Mouse (Mus musculus) spleen, postnatal 14 days (tissue): ENCODE data around the gene Ino80b.

Experiments
- DNase-seq, 2 experiments: peaks; one replicate each; pipeline ENCODE4 v3.0.0; 2021 to 2022; ENCODE audit warnings: low spot score in 2 of 2

Ino80b gene

DNA sequence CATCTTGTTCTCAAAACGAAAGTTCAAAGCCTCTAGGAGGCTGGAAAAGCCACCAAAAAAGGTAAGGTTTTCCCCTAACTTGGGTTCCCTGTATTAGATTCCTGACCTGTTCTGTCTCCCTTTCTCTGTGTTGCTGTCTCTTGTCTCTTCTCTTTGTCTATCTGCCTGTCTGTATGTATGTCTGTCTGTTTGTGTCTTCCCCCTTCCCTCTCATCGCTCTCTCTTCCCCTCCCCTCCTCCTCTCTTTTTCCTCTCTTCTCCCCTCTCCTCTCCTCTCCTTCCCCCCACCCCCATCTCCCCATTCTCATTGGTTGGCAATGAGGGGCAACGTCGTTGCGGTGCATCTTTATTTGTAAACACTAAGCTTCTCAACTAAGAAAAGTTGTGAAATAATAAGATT lies at the start of gene Ino80b:
TSS of gene Ino80b (minus strand) at position 101 of the 400 bp plus-strand sequence.
- DNase-seq = no peak

DNA sequence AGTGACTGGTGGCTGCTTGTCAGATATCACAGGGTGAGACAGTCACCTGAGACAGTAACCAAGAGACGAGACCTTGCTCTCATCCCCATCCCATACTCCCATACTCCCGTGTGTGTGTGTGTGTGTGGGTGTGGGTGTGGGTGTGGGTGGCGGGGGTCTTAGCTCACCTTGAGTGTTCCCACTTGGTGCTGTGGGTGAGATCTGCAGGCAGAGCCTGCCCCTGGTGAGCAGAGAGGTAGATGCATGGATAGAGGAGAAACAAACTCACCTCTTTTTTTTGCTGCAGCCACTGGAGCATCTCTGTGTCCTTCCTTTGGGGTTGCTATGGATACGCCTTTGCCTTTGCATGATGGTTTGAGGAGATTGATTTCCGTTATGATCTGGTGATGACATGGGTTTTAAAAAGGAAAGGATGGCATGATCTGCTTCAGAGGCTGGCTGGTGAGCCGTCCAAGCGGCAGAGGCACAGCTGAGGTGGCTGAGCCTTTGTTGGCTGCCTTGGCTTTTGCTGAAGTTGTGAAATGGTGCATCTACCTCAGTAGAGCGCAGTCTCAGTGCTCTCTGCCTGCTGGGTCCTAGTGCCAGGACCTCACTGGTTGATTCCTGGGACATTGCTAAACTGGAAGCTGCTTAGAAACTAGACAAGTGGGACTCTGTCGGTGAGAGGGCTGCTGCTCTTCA lies 47.1 kb upstream of the Ino80b start:
- DNase-seq = no peak

DNA sequence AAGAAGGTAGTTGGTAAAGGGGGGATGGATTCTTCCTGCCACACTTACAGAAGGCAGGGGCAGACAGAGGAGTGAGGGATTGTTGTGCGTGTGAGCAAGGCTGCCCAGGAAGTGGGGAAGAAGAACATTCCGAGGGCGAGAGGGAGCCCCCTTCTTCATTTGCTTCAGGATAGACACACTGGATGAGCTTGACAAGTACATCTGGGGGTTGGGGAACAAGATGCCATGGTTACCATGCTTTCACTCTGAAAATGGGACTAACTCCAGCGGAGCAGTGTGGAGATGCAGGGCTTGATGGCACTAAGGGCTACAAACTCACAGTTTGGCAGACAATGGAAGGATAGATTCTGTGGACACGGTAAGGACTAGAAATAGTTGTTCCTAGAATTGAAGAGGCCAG lies 45.8 kb upstream of the Ino80b start:
- DNase-seq = no peak

DNA sequence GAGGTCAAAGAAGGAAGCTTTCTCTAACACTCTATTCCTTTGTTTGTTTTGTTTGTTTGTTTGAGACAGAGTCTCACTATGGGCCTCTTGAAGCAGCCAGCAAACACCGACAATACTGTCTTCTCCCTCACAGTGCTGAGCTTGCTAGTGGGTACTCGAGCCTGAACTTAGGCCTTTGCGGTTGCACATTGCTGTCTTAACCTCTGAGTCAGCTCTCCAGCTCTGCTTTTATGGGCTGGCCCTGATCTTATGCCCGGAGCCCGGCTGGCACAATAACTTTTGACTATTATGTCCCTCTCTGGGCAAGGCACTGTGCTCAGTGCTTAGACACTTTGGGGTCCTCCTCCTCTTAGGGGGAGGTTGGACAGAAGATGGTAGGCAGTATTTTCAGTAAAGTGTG lies 44.6 kb upstream of the Ino80b start:
- DNase-seq = no peak

DNA sequence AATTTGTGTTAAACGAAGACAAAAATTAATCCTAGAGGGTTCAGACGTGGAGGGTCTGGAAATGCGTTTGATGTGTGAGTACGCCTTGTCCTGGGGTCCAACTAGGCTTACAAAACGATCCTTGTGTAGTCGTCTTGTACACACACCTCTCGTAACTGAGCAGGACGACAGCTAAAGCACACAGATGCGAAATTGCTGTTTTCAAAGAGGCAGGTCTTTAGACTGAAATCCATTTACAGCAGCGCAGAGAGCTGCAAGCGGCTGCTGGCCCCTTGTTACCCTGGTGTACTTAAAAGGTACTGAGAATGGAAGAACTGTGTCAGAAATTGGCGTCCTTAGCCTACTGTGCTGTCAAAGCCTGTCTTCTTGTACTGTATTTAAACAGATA lies 41.0 kb upstream of the Ino80b start:
- DNase-seq = no peak

DNA sequence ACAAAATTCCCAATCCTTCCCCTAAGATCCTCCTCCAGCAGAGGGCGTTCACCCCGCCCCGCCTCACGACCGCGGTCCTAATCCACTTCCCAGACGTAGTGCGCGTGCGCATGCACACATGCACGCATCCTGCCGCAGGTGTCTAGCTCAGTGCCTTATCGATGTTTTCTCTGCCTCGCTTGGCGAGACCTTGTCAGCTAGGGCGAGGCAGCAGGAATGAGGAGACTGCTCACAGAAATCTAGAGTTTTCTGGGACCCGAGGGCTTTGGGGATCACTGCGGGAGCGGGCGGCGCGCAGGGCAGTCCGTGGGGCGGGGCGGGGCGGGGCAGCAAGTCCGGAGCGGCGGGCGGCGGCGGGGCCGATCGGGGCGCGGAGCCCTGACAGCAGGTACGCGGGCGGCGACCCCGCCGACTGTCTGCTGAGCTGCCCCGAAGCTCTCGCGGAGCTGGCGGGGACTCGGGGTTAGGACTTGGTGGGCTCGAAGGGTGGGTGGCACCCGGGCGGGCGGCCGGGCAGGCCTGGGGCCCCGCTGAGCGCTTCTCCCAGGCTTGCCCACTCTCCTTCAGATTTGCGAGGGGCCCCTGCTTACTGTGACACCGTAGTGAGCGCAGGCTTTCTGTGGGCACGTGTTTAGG lies 40.5 kb upstream of the Ino80b start, which contains the start of gene Dctn1:
TSS of gene Dctn1 (plus strand) at position 314 of the 636 bp plus-strand sequence.
- DNase-seq = peak; percentile 88 to 91

DNA sequence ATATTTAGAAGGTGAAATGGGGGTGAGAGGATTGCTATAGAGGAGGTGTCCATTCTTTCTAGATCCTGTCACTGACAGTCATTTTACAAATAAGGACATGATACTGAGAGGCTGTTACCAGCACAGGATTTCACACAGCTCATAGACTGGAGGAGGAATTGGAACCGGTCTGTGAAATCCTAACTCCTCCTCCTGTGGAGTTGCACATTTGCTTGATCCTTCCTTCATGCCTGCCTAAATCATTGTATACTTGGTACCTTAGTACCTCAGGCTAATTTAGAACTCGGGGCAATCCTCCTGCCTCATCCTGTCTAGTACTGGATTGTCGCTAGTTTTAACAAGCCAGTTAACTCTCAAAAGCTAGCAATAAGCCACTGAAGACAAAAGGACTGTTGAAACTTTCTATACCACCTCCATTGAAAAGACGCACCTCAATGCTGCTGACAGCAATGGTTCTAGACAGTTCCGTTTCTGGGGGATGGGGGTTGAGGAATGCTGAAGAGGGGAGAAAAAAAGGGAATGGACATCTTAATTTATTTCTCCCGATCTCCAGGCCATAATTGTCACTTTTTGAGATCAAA lies 39.9 kb upstream of the Ino80b start:
- DNase-seq = no peak

DNA sequence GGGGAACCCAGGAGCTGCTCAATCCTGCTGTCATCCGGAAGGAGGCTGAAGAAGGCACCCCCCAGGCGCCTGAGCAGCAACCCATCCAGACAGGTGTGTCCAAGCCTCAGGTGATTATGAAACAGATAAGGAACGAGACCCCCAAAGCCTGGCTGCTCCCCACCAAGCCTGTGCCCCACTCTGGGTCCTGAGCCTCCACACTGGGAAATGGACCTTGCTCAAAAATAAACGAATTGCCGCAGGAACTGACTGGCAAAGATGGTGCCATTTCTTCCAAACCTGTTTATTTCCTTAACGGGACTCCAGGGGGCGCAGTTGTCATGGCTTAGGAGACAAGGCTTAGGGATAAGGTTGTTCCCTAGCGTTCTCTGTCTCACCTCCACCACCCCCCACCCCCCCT lies 37.5 kb upstream of the Ino80b start:
- peak in 1 of 2 experiments; percentile 38 for DNase-seq

DNA sequence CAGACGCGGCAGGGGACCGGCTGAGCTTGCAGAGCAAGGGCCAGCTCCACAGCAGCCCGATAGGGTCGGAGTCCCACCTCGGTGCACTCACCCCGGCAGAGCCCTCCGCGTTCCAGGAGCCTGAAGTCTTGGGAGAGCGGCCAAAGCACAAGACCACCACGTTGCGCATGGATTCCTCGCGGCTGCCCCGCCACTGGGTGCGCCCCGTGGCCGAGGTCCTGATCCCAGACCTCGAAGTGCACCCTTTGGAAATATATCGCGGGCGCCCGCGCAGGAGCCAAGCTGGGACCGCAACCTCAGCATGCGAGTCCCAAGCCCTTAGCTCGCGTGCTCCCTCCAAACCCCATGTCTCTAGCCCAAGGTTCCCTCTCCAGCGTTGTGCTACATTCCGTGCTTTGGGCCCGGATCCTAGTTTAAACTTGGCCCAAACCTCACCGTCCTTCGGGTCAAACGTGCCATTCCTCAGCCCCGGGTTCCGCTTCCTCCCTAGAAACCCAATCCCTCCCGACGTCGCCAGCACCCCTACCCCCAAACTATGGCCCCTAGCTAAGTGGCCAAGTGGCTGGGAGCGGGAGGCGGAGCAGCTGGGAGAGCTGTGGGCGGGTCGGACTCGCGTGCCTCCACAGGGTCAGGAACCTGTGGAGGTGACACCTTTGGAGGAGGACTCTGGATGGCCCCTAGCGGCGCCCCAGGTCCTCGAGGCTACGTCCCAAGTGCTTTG lies 36.9 kb upstream of the Ino80b start:
- no peak for DNase-seq

DNA sequence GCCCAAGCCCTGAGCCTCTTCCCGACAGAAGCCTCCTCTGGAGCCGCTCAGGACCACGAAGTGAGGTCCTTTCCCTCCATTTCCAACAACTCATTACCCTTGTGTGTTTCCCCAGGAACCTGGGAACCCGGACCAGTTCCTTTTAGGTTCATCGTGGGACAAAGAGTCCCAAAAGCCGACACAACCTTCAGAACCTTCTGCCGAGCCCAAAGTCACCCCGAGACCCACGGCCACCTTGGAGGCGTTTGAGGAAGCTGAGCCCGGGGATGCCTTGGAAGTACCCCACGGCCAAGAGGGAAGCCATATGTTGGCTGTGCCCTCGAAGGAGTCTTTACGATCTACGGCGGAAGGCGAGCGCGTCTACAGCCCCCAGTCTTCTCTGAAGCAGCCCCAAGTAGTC lies 36.2 kb upstream of the Ino80b start:
- no peak for DNase-seq

DNA sequence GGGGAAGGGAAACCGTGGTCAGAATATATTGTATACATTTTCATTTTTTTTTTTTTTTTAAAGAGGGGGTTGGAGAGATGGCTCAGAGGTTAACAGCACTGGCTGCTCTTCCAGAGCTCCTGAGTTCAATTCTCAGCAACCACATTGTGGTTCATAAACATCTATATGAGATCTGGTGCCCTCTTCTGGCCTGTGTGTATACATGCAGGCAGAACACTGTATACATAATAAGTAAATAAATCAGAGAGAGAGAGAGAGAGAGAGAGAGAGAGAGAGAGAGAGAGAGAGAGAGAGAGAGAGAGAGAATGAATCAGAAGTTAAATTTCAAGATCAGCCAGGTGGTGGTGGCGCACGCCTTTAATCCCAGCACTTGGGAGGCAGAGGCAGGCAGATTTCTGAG lies 34.2 kb upstream of the Ino80b start:
- peak in 1 of 2 experiments; percentile 32 for DNase-seq

DNA sequence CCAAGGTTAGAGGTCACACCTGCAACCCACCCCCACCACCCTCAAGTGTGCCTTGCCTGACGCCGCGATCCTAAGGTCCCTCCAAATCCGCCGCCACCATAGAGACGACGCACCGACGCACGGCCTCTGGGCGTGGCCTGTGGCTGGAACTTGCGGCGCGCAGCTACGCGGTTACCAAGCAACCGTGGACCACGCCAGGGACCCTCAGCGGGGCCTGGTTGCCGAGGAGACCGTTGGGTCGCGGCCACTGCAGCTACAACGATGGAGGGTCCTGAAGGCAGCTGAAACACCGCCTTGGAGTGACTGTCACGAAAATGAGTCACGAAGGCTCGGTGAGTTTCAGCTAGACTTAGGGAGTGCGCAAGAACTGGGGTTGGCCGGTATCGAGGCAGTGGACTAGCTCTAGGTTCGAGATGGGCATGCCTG lies 31.0 kb upstream of the Ino80b start, which contains the start of the genes Wdr54 and 1700003E16Rik:
TSS of gene Wdr54 (minus strand) at position 139 of the 426 bp plus-strand sequence.
TSS of gene 1700003E16Rik (plus strand) at position 146 of the 426 bp plus-strand sequence.
- peak in 1 of 2 experiments; percentile 23 for DNase-seq

DNA sequence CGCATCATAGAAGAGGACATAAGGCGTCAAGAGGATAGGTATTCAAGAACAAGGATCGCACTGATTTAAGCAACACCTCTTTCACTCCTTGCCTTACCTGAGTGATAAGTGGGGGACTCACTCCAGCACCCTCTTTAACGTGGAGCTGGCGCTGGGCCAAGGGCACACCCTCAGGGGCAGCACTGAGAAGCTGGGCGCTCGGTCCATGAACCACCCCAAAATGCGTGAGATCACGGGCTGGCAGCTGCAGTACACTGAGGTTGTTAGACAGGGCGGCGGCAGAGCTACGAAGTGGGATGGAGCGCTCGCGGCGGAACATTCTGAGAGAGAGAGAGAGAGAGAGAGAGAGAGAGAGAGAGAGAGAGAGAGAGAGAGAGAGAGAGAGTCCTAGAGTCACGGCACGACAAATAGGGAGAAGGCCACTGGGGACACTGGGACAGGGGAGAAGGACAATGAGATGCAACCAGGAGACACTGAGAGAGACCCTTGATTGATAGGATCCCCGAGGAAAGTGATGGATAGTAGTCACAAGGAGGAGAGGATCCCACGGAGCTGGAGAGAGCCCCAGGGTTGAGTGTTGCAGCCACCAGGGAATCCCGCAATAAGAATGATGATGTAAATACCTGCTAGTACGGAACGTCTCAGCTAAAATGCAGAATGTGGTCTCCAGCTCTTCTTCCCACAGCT lies 30.5 kb upstream of the Ino80b start:
- DNase-seq = no peak

DNA sequence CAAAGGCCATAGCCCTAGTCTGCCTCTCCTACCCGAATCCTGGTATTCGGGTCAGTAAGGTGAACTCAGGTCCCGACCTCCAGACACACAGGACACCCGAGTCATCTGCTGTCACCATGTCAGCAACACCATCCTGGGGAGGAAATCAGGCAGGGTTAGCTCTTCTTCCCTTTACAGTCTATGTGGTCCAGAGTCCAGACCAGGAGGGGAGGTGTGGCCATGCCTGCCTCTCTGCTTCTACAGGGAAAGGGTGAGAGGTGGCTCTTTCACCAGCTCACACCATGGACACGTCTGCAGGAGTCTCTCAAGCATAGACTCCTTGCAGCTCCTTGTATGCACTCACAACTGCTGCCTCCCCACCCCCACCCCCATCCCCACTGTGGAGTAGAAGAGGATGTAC lies 28.3 kb upstream of the Ino80b start:
- DNase-seq = no peak

DNA sequence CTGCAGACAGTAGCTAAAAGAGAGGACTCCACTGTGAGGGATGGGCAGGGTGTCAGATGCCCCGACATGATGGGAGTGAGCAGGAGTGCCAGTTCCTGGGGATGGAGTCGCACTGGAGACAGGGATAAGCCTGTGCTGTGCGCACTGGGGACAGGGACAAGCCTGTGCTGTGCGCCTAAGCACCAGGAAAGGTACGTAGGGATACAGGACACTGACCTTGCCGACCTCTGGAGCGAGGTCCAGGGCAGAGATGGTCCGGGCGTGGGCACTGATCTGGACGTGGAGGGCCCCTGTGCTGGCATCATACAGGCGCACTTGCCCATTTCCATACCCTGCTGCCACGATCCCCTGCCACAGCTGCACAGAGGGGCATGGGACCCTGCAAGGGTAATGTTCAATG lies 27.8 kb upstream of the Ino80b start:
- no peak for DNase-seq

DNA sequence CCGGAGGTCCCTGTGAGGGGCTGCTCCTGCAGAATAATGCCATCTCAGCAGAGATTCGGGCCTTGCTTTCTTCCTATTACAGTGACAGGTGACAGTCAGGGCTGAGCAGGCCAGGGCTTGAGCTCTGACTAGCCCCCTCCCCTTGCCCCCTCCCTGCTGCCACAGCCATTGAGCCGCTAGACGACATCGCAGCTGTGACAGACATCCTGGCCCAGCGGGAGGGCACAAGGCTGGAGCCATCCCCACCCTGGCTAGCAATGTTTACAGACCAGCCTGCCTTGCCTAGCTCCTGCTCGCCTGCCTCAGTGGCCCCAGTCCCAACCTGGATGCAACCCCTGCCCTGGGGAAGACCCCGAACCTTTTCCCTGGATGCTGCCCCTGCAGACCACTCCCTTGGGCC lies 26.5 kb upstream of the Ino80b start:
- DNase-seq = no peak

DNA sequence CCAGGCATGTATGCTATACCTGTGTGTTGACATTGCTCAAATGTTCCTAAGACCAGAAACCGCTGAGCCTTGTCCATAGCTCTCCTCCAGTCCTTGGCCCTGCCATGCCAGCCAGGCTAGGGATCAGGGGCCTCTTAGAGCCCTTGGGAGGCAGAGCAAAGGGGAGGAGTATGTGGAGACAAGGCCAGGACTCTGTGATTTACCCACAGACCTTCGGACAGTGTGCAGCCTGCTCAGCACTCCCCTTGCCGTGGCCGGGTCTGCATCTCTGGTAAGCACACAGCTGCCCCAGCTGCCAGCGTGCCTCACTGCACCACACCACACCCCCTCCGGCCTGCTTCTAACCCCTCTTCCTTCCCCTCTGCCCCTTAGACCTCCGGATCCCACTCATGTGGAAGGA lies 22.0 kb upstream of the Ino80b start:
- DNase-seq = no peak

DNA sequence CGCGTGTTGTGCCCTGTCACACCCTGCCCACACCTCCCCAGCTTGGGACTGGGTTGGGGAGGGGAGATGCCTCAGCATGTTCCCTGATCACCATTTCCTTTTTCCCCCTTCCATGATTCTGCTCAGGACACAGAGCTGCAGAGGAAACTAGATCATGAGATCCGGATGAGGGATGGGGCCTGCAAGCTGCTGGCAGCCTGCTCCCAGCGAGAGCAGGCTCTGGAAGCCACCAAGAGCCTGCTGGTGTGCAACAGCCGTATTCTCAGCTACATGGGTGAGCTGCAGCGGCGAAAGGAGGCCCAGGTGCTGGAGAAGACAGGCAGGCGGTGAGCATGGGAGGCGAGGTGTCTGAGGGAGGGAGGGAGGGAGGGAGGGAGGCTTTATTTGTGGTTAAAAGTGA lies 20.6 kb upstream of the Ino80b start:
- DNase-seq = no peak

DNA sequence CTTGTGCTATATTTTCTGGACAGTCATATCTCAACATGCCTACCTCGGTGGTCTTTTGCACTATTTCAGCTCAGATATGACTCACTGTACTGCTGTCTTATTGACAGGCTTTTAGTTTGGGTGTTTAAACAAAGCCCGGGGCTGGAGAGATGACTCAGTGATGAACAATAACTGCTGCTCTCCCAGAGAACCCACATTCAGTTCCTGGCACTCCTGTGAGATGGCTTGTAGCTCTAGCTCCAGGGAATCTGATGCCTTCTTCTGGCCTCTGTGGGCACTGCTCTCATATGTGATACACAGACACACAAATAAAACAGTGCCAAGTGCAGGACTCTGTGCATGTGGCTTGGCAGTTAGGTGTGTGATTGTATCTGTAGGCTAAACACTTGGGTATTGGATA lies 20.0 kb upstream of the Ino80b start:
- DNase-seq = no peak

DNA sequence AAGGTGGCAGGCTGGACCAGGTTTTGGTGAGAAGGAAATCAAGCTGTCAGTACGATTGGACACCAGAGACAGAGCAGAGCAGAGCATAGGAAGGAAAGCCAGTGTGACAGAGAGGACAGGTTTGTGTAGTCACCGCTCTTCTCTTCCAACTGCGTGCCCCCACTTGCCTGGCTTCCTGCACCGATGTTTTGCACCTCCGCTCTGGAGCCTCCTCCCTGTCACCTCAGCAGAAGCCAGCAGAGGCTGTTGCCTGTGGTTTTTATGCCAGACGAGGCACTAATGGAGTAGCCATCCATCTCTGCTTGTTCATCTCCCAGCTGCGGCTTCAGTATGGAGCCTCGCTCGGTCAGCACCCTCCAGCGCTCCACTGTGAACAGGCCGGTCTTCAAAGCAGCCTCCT lies 17.7 kb upstream of the Ino80b start:
- DNase-seq = no peak

DNA sequence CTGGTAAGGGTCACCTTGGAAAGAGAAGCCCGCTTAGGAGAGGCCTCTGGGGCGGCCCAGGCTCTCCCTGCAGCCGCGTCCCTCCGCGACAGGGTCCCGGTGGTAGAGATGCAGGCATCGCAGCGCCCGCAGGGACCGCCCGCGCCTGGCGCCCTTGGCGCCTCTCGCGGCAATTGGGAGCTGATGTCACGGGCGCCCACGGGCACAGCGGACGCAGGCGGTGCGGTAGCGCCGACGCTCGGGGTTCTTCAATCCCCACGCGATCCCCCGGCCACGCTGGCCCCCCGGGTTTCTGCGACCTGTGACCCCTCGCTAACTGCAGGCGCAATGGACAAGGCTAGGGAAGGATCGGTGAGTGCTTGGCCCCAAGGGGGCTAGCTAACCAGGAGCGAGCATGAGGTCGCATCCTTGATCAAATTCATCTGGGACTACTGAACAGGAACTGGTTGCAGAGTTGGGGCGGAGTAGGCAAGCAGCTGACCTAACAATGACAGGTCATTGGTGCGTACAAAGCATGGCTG lies 17.0 kb upstream of the Ino80b start:
- no peak for DNase-seq

DNA sequence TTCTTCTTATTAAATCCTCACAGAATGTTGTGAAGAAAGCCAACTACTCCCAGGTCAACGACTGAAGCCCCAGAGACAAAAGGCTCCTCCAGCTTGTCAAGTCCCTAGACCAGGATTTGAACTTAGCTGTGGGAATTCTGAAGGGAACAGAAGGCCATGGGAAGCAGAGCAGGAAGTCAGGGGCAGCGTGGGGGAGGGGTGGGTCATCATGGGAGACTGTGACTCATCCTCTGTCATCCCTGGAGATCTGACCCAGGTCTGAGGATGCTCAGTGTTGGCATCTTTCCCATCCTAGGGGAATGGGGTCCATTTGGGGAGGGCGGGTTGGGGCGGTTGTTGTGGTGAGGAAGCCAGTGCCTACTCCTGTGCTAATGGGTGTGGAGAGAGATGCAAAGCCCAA lies 16.4 kb upstream of the Ino80b start:
- DNase-seq = no peak
